Mouse (Mus musculus): ENCODE results near the gene Cstad.

The Cstad gene

GRCm38 (mm10) chr2:30626058-30626675 is 31.3 kb downstream of the Cstad start:
- in situ Hi-C loops (cut with MboI; ENCODE audit: low sequenced_read_pairs), result no loop called here

- in situ Hi-C loops (cut with MboI; ENCODE audit: low sequenced_read_pairs), result no loop called here
These were observed 32.5 kb downstream of the Cstad start for GRCm38 (mm10) chr2:30627338-30627737.

- in situ Hi-C loops (cut with MboI; ENCODE audit: low sequenced_read_pairs), result no loop called here
These were observed 33.5 kb downstream of the Cstad start for GRCm38 (mm10) chr2:30628374-30628773.

- in situ Hi-C loops (cut with MboI; ENCODE audit: low sequenced_read_pairs), result no loop called here
These were observed 34.4 kb downstream of the Cstad start for GRCm38 (mm10) chr2:30629038-30629761.

GRCm38 (mm10) chr2:30629860-30630259 is 35.0 kb downstream of the Cstad start:
- in situ Hi-C loops (cut with MboI; ENCODE audit: low sequenced_read_pairs), result no loop called here

- in situ Hi-C loops (cut with MboI; ENCODE audit: low sequenced_read_pairs), result no loop called here
These were observed 41.4 kb downstream of the Cstad start for GRCm38 (mm10) chr2:30636266-30636671.

- in situ Hi-C loops (cut with MboI; ENCODE audit: low sequenced_read_pairs), result no loop called here
These were observed 43.2 kb downstream of the Cstad start for GRCm38 (mm10) chr2:30637991-30638390.

- in situ Hi-C loops (cut with MboI; ENCODE audit: low sequenced_read_pairs), result no loop called here
These were observed 45.2 kb downstream of the Cstad start for GRCm38 (mm10) chr2:30640021-30640481.

GRCm38 (mm10) chr2:30642810-30643209 is 48.0 kb downstream of the Cstad start:
- in situ Hi-C loops (cut with MboI; ENCODE audit: low sequenced_read_pairs), result no loop called here

GRCm38 (mm10) chr2:30643422-30643821 is 48.6 kb downstream of the Cstad start:
- in situ Hi-C loops (cut with MboI; ENCODE audit: low sequenced_read_pairs), result no loop called here

- in situ Hi-C loops (cut with MboI; ENCODE audit: low sequenced_read_pairs), result no loop called here
These were observed 52.0 kb downstream of the Cstad start for GRCm38 (mm10) chr2:30646833-30647232.

GRCm38 (mm10) chr2:30647303-30647881 is 52.6 kb downstream of the Cstad start:
- in situ Hi-C loops (cut with MboI; ENCODE audit: low sequenced_read_pairs), result no loop called here

- in situ Hi-C loops (cut with MboI; ENCODE audit: low sequenced_read_pairs), result no loop called here
These were observed 53.1 kb downstream of the Cstad start for GRCm38 (mm10) chr2:30647882-30648494.

- in situ Hi-C loops (cut with MboI; ENCODE audit: low sequenced_read_pairs), result no loop called here
These were observed 55.4 kb downstream of the Cstad start for GRCm38 (mm10) chr2:30650249-30650648.

- in situ Hi-C loops (cut with MboI; ENCODE audit: low sequenced_read_pairs), result no loop called here
These were observed 57.0 kb downstream of the Cstad start for GRCm38 (mm10) chr2:30651831-30652230.

- in situ Hi-C loops (cut with MboI; ENCODE audit: low sequenced_read_pairs), result no loop called here
These were observed 57.8 kb downstream of the Cstad start for GRCm38 (mm10) chr2:30652581-30653037.

GRCm38 (mm10) chr2:30653046-30653445 is 58.2 kb downstream of the Cstad start:
- in situ Hi-C loops (cut with MboI; ENCODE audit: low sequenced_read_pairs), result no loop called here

GRCm38 (mm10) chr2:30654158-30654557 is 59.3 kb downstream of the Cstad start:
- in situ Hi-C loops (cut with MboI; ENCODE audit: low sequenced_read_pairs), result no loop called here

- in situ Hi-C loops (cut with MboI; ENCODE audit: low sequenced_read_pairs), result no loop called here
These were observed 59.7 kb downstream of the Cstad start for GRCm38 (mm10) chr2:30654582-30654981.

GRCm38 (mm10) chr2:30655746-30656145 is 60.9 kb downstream of the Cstad start:
- in situ Hi-C loops (cut with MboI; ENCODE audit: low sequenced_read_pairs), result no loop called here

GRCm38 (mm10) chr2:30656711-30657555 is 62.1 kb downstream of the Cstad start:
- in situ Hi-C loops (cut with MboI; ENCODE audit: low sequenced_read_pairs), result no loop called here
